ENCODE assay signal across 16 mouse cellular contexts in genomic region chr10:29595455-29595854, GRCm38 (mm10). TPM values are rescaled to one million over a fixed set of nuclear protein-coding genes. Genes with fewer than 3 reads are reported as not detected.
"Had no signal": no experiment of that assay in that cellular context is flagged by ENCODE, and none has a peak within 500 bp of the region (broad histone marks: within the 10 kb centered on the region; RNA-seq: fewer than 3 reads in every experiment).

No protein-coding gene starts in this region.

- H3K27me3 ChIP-seq: limb, embryonic 15.5 days; liver, embryonic 12.5 days; megakaryocyte, embryonic 14.5 days; midbrain, embryonic 12.5 days; neural tube, embryonic 13.5 days; stomach, embryonic 15.5 days had no signal

- H3K9me3 ChIP-seq: limb, embryonic 15.5 days; liver, embryonic 12.5 days; megakaryocyte, embryonic 14.5 days; midbrain, embryonic 12.5 days; neural tube, embryonic 13.5 days; stomach, embryonic 15.5 days had no signal

- H3K9ac ChIP-seq: limb, embryonic 15.5 days; liver, embryonic 12.5 days; lung, embryonic 14.5 days; midbrain, embryonic 12.5 days; neural tube, embryonic 13.5 days; stomach, embryonic 15.5 days had no signal

- H3K27ac ChIP-seq: left cerebral cortex, adult 2 months; limb, embryonic 15.5 days; liver, embryonic 12.5 days; macrophage; midbrain, embryonic 12.5 days; neural tube, embryonic 13.5 days; stomach, embryonic 15.5 days had no signal

- DNase-seq: kidney, adult 9 months; kidney, postnatal 10 days; kidney, postnatal 4 days; lung, embryonic 14.5 days; lung, postnatal 10 days; right cerebral cortex, postnatal 14 days; thymus, postnatal 36 days had no signal

- H3K36me3 ChIP-seq: limb, embryonic 15.5 days; liver, embryonic 12.5 days; midbrain, embryonic 12.5 days; neural tube, embryonic 13.5 days; stomach, embryonic 15.5 days had no signal

- H3K4me3 ChIP-seq: left cerebral cortex, adult 2 months; limb, embryonic 15.5 days; liver, embryonic 12.5 days; megakaryocyte, embryonic 14.5 days; midbrain, embryonic 12.5 days; neural tube, embryonic 13.5 days; stomach, embryonic 15.5 days had no signal

- ATAC-seq: liver, embryonic 12.5 days; midbrain, embryonic 16.5 days had no signal

- H3K4me1 ChIP-seq: limb, embryonic 15.5 days; liver, embryonic 12.5 days; megakaryocyte, embryonic 14.5 days; midbrain, embryonic 12.5 days; neural tube, embryonic 13.5 days; stomach, embryonic 15.5 days had no signal

- H3K4me2 ChIP-seq: limb, embryonic 15.5 days; liver, embryonic 12.5 days; lung, embryonic 14.5 days; midbrain, embryonic 12.5 days; neural tube, embryonic 13.5 days; stomach, embryonic 15.5 days had no signal

RNA-seq across cellular contexts. Expression of gene Rspo3, which starts 59.8 kb away (rescaled TPM):
- polyA plus RNA-seq: macrophage had no signal
